Mouse (Mus musculus) cortical plate, adult 2 months (tissue): ENCODE results near the gene Sc5d.

Experiments used
- CTCF ChIP-seq: fragments of 200-500 bp; IDR thresholded peaks from 2 replicates; pipeline ENCODE4 v1.5.1; 2011; ENCODE audit warnings: mild to moderate bottlenecking, control low read depth, low read length; ENCODE audit not compliant: insufficient read depth; ENCODE audit errors: extremely low read depth
- POLR2A ChIP-seq: fragments of 200-500 bp; IDR thresholded peaks from 2 replicates; pipeline ENCODE4 v1.6.1; 2011; ENCODE audit warnings: mild to moderate bottlenecking, low read length, control low read depth; ENCODE audit not compliant: insufficient read depth; ENCODE audit errors: extremely low read depth

GRCm38 (mm10) chr9:42244173-42244572, 19.9 kb downstream of the Sc5d start:
- no peak for TF ChIP-seq POLR2A
- TF ChIP-seq CTCF: no peak
